Mouse (Mus musculus) gastrocnemius, adult 2 months (tissue): ENCODE measurements around the gene Ptpn7. TPM values are rescaled to one million over a fixed set of nuclear protein-coding genes. Genes with fewer than 3 reads are reported as not detected.

Source experiments
- DNase-seq: peaks from one replicate; pipeline ENCODE4 v3.0.0; 2022
- H3K27ac ChIP-seq: fragments of 200-600 bp; 2 replicates; pipeline ENCODE4 v1.8.1; 2022; ENCODE audit warnings: mild to moderate bottlenecking
- H3K4me3 ChIP-seq: fragments of 200-600 bp; 2 replicates; pipeline ENCODE4 v1.8.1; 2022; ENCODE audit warnings: mild to moderate bottlenecking, moderate library complexity
- CTCF ChIP-seq: fragments of 200-600 bp; IDR thresholded peaks from 2 replicates; pipeline ENCODE4 v1.8.1; 2022; ENCODE audit warnings: antibody characterized with exemption, mild to moderate bottlenecking, moderate library complexity
- intact Hi-C: fragments of 180-260 bp; cut with DNase I; formaldehyde crosslinking; loops from one replicate; pipeline ENCODE4 v1.15.1; 2025
- total RNA-seq, 2 experiments: library from RNA; stranded (reverse); gene quantifications; 2 replicates each; pipeline ENCODE4 v1.2.3; 2021

The Ptpn7 gene
- total RNA-seq, 2 experiments from 2014 or later: 0.17 TPM; not detected in 1

- no peak for TF ChIP-seq CTCF
- no peak for DNase-seq
- intact Hi-C loops: no loop called here
Observed at GRCm38 (mm10) chr1:135148996-135149395, 16.5 kb downstream of the Ptpn7 start.

GRCm38 (mm10) chr1:135154011-135154410, 21.5 kb downstream of the Ptpn7 start:
- H3K4me3 ChIP-seq: 0 out of 2 replicates have a peak overlapping the region, but pooled peaks have one; percentile 49
- intact Hi-C loops: loop anchor here (5.0 kb wide), 1 partner anchor 213 kb away; no protein-coding TSS in a partner anchor
- peak overlapping the region; percentile 79 for H3K27ac ChIP-seq
- DNase-seq: no peak
- TF ChIP-seq CTCF: no peak

More at GRCm38 (mm10) chr1:135148996-135149395, 16.5 kb downstream of the Ptpn7 start:
- H3K27ac ChIP-seq: no peak overlapping the region
- no peak overlapping the region for H3K4me3 ChIP-seq

GRCm38 (mm10) chr1:135154411-135154959, 22.0 kb downstream of the Ptpn7 start:
- DNase-seq: peak; percentile 70
- intact Hi-C loops: loop anchor here (5.0 kb wide), 1 partner anchor 213 kb away; no protein-coding TSS in a partner anchor
- Histone ChIP-seq H3K27ac (peak overlapping the region; percentile 79), H3K4me3 (peak overlapping the region; percentile 49)
- peak; percentile 95 for TF ChIP-seq CTCF

- intact Hi-C loops: no loop called here
- no peak for DNase-seq
- no peak overlapping the region for H3K27ac ChIP-seq
- no peak for TF ChIP-seq CTCF
- no peak overlapping the region for H3K4me3 ChIP-seq
Observed at GRCm38 (mm10) chr1:135156300-135156699, 23.8 kb downstream of the Ptpn7 start.

- Histone ChIP-seq H3K27ac (no peak overlapping the region; the same call in 1 of the 2 replicates), H3K4me3 (no peak overlapping the region)
- no peak for TF ChIP-seq CTCF
- intact Hi-C loops: no loop called here
- no peak for DNase-seq
Observed at GRCm38 (mm10) chr1:135158633-135159032, 26.1 kb downstream of the Ptpn7 start.

GRCm38 (mm10) chr1:135159074-135159473, 26.6 kb downstream of the Ptpn7 start:
- TF ChIP-seq CTCF: no peak
- intact Hi-C loops: no loop called here
- DNase-seq: no peak
- no peak overlapping the region for H3K4me3 ChIP-seq
- no peak overlapping the region for H3K27ac ChIP-seq

- no peak for TF ChIP-seq CTCF
- intact Hi-C loops: no loop called here
- no peak for DNase-seq
- Histone ChIP-seq H3K27ac (no peak overlapping the region; the same call in 1 of the 2 replicates), H3K4me3 (no peak overlapping the region)
Observed at GRCm38 (mm10) chr1:135159556-135160123, 27.1 kb downstream of the Ptpn7 start.

GRCm38 (mm10) chr1:135160411-135161050, 28.0 kb downstream of the Ptpn7 start:
- intact Hi-C loops: no loop called here
- H3K27ac ChIP-seq: no peak overlapping the region
- no peak for TF ChIP-seq CTCF
- no peak overlapping the region for H3K4me3 ChIP-seq
- DNase-seq: no peak

- no peak overlapping the region for H3K4me3 ChIP-seq
- no peak for TF ChIP-seq CTCF
- H3K27ac ChIP-seq: no peak overlapping the region
- intact Hi-C loops: no loop called here
- no peak for DNase-seq
Observed at GRCm38 (mm10) chr1:135162720-135163119, 30.2 kb downstream of the Ptpn7 start.

GRCm38 (mm10) chr1:135167435-135167834, 34.9 kb downstream of the Ptpn7 start, which contains the start of gene Gpr37l1:
TSS of gene Gpr37l1 (minus strand) at chr1:135167681.
- TF ChIP-seq CTCF: peak; percentile 33; the same call in 1 of the 2 replicates
- peak within 1 kb of the TSS; percentile 28; the same call in 1 of the 2 replicates for H3K27ac ChIP-seq
- intact Hi-C loops: no loop called here
- no peak for DNase-seq
- H3K4me3 ChIP-seq: peak within 1 kb of the TSS; percentile 34

- Histone ChIP-seq H3K27ac (no peak overlapping the region), H3K4me3 (no peak overlapping the region)
- intact Hi-C loops: no loop called here
- TF ChIP-seq CTCF: no peak
- no peak for DNase-seq
Observed at GRCm38 (mm10) chr1:135168453-135169200, 36.1 kb downstream of the Ptpn7 start.

- Histone ChIP-seq H3K4me3 (no peak overlapping the region), H3K27ac (no peak overlapping the region)
- intact Hi-C loops: no loop called here
- TF ChIP-seq CTCF: no peak
- no peak for DNase-seq
Observed at GRCm38 (mm10) chr1:135169556-135170224, 37.2 kb downstream of the Ptpn7 start.
